Comparison of ENCODE assay signal across 28 mouse cellular contexts in genomic region chr11:120789810-120790209, GRCm38 (mm10). TPM values are rescaled to one million over a fixed set of nuclear protein-coding genes. Genes with fewer than 3 reads are reported as not detected.
DNase-seq lines count a peak whose midpoint lies in the region; ATAC-seq and TF ChIP-seq lines count a peak whose summit lies in the region.
"Had no signal": no experiment of that assay in that cellular context is flagged by ENCODE, and none has a peak within 500 bp of the region (broad histone marks: within the 10 kb centered on the region; RNA-seq: fewer than 3 reads in every experiment).

No protein-coding gene starts in this region.

- H3K27me3 ChIP-seq in heart, adult 2 months (ENCODE audit: control insufficient read depth, insufficient read depth, low read length): no peaks in the 10 kb centered on the region
- H3K27me3 ChIP-seq in midbrain, postnatal 0 days (ENCODE audit: insufficient read depth, low read length): no peaks in the 10 kb centered on the region
- H3K27me3 ChIP-seq in midbrain, embryonic 10.5 days (ENCODE audit: low read depth, poor library complexity, severe bottlenecking): no peaks in the 10 kb centered on the region
- H3K27me3 ChIP-seq in stomach, postnatal 0 days (ENCODE audit: control insufficient read depth, insufficient read depth, low read length): no peaks in the 10 kb centered on the region
- H3K27me3 ChIP-seq: embryonic facial prominence, embryonic 15.5 days; forebrain, embryonic 13.5 days; neural tube, embryonic 15.5 days; Patski; stomach, embryonic 15.5 days had no signal

- no peak overlapping the region for H3K4me2 ChIP-seq in midbrain, postnatal 0 days (ENCODE audit: low read depth, low read length, poor library complexity, severe bottlenecking)
- H3K4me2 ChIP-seq in stomach, postnatal 0 days (replicated peaks; ENCODE audit: low read depth): no peak overlapping the region
- H3K4me2 ChIP-seq: embryonic facial prominence, embryonic 15.5 days; forebrain, embryonic 13.5 days; lung, embryonic 14.5 days; neural tube, embryonic 15.5 days; stomach, embryonic 15.5 days had no signal

- H3K4me3 ChIP-seq in heart, adult 2 months: no peak overlapping the region
- no peak overlapping the region for H3K4me3 ChIP-seq in left cerebral cortex, adult 2 months
- H3K4me3 ChIP-seq in midbrain, postnatal 0 days (ENCODE audit: low read depth, low read length): no peak overlapping the region
- H3K4me3 ChIP-seq in midbrain, embryonic 10.5 days: no peak overlapping the region
- H3K4me3 ChIP-seq in stomach, postnatal 0 days (ENCODE audit: low read depth, low read length): no peak overlapping the region
- H3K4me3 ChIP-seq: embryonic facial prominence, embryonic 10.5 days; embryonic facial prominence, embryonic 15.5 days; forebrain, embryonic 13.5 days; neural tube, embryonic 15.5 days; stomach, embryonic 15.5 days had no signal

- WGBS in heart, adult 2 months: 93% methylated on average over 3 of the region's 3 CpGs
- WGBS in midbrain, postnatal 0 days: 94% methylated on average over 3 of the region's 3 CpGs
- 96% methylated on average over 3 of the region's 3 CpGs for WGBS in midbrain, embryonic 10.5 days
- 75% methylated on average over 3 of the region's 3 CpGs for WGBS in stomach, postnatal 0 days

- TF ChIP-seq EP300 in heart, adult 2 months (IDR thresholded peaks at IDR 0.05; ENCODE audit: insufficient read depth, low read depth, low read length): no peak
- no peak for TF ChIP-seq EP300 in stomach, postnatal 0 days (optimal IDR thresholded peaks at IDR 0.05)

- H3K36me3 ChIP-seq in heart, adult 2 months (ENCODE audit: control insufficient read depth, insufficient read depth, low read length): no peaks in the 10 kb centered on the region
- peaks cover 57% of the 10 kb centered on the region for H3K36me3 ChIP-seq in midbrain, postnatal 0 days (ENCODE audit: insufficient read depth, low read length)
- peaks cover 96% of the 10 kb centered on the region for H3K36me3 ChIP-seq in midbrain, embryonic 10.5 days
- H3K36me3 ChIP-seq in stomach, postnatal 0 days (ENCODE audit: control insufficient read depth, insufficient read depth, low read length): peaks cover 21% of the 10 kb centered on the region

- H3K79me2 ChIP-seq in heart, adult 2 months (replicated peaks; ENCODE audit: control insufficient read depth, insufficient read depth, low read length): no peaks in the 10 kb centered on the region

- no peak for ATAC-seq in midbrain, postnatal 0 days (ENCODE audit: low FRiP score)
- ATAC-seq in stomach, postnatal 0 days (ENCODE audit: low FRiP score, low TSS enrichment): no peak; the same call in 1 of the 2 replicates
- ATAC-seq: forebrain, embryonic 13.5 days; Patski had no signal

- TF ChIP-seq POLR2A in heart, adult 2 months (IDR thresholded peaks at IDR 0.05; ENCODE audit: insufficient read depth, low read depth, low read length): no peak

- peak; percentile 23; the same call in 1 of the 2 replicates for TF ChIP-seq CTCF in heart, adult 2 months (IDR thresholded peaks at IDR 0.05)
- TF ChIP-seq CTCF in left cerebral cortex, adult 2 months (IDR thresholded peaks at IDR 0.05): peak; percentile 24
- TF ChIP-seq CTCF in midbrain, postnatal 0 days (IDR thresholded peaks at IDR 0.05): peak; percentile 34; the same call in 1 of the 2 replicates
- TF ChIP-seq CTCF in stomach, postnatal 0 days (IDR thresholded peaks at IDR 0.05; ENCODE audit: low read depth): peak; percentile 42

- no peak overlapping the region for H3K9ac ChIP-seq in heart, adult 2 months (ENCODE audit: low read depth, low read length)
- H3K9ac ChIP-seq in midbrain, postnatal 0 days (replicated peaks; ENCODE audit: low read length, poor library complexity, severe bottlenecking): no peak overlapping the region
- H3K9ac ChIP-seq in stomach, postnatal 0 days (ENCODE audit: low read length): no peak overlapping the region
- H3K9ac ChIP-seq: embryonic facial prominence, embryonic 15.5 days; forebrain, embryonic 13.5 days; liver, embryonic 14.5 days; lung, embryonic 14.5 days; neural tube, embryonic 15.5 days; stomach, embryonic 15.5 days had no signal

- intact Hi-C loops in heart, adult 2 months (cut with DNase I): no loop called here
- intact Hi-C loops in left cerebral cortex, adult 2 months (cut with DNase I): no loop called here

- DNase-seq in heart, adult 2 months: no peak
- no peak for DNase-seq in heart, adult 8-10 months (ENCODE audit: low spot score)
- no peak for DNase-seq in left cerebral cortex, adult 2 months (ENCODE audit: extremely low spot score in 1 of 2, low spot score in 2 of 2)
- DNase-seq in left cerebral cortex, adult 18-20 months (ENCODE audit: low spot score in 2 of 2): no peak
- DNase-seq in midbrain, postnatal 0 days (ENCODE audit: low spot score): no peak
- no peak for DNase-seq in midbrain, embryonic 10.5 days (ENCODE audit: low spot score)
- no peak for DNase-seq in stomach, postnatal 0 days (ENCODE audit: low spot score)
- DNase-seq in cerebellum, postnatal 25 days: no peak
- DNase-seq: adrenal gland, postnatal 10 days; cerebellum, postnatal 10 days; heart, postnatal 14 days; kidney, adult 11 months; kidney, postnatal 36 days; layer of hippocampus, postnatal 36 days; lung, embryonic 14.5 days; lung, postnatal 36 days; midbrain, embryonic 14.5 days; retina, postnatal 1 day; right cerebral cortex, postnatal 25 days; thymus, postnatal 14 days had no signal

- H3K9me3 ChIP-seq in midbrain, postnatal 0 days (ENCODE audit: low read length): no peaks in the 10 kb centered on the region
- no peaks in the 10 kb centered on the region for H3K9me3 ChIP-seq in midbrain, embryonic 10.5 days (replicated peaks)
- H3K9me3 ChIP-seq in stomach, postnatal 0 days (ENCODE audit: control insufficient read depth, low read length): no peaks in the 10 kb centered on the region
- H3K9me3 ChIP-seq: embryonic facial prominence, embryonic 10.5 days; embryonic facial prominence, embryonic 15.5 days; forebrain, embryonic 13.5 days; G1E; neural tube, embryonic 15.5 days; stomach, embryonic 15.5 days had no signal

- peaks cover 5% of the 10 kb centered on the region for H3K4me1 ChIP-seq in heart, adult 2 months (ENCODE audit: control insufficient read depth, insufficient read depth, low read length)
- peaks cover 7% of the 10 kb centered on the region; the same call in 1 of the 2 replicates for H3K4me1 ChIP-seq in midbrain, postnatal 0 days (ENCODE audit: insufficient read depth, low read length)
- peaks cover 20% of the 10 kb centered on the region for H3K4me1 ChIP-seq in midbrain, embryonic 10.5 days
- H3K4me1 ChIP-seq in stomach, postnatal 0 days (replicated peaks; ENCODE audit: control insufficient read depth, insufficient read depth): no peaks in the 10 kb centered on the region

- no peak overlapping the region for H3K27ac ChIP-seq in heart, adult 2 months
- no peak overlapping the region for H3K27ac ChIP-seq in left cerebral cortex, adult 2 months
- H3K27ac ChIP-seq in midbrain, postnatal 0 days (ENCODE audit: low read depth, low read length): no peak overlapping the region
- H3K27ac ChIP-seq in midbrain, embryonic 10.5 days (replicated peaks): no peak overlapping the region
- no peak overlapping the region for H3K27ac ChIP-seq in stomach, postnatal 0 days (replicated peaks)
- H3K27ac ChIP-seq: embryonic facial prominence, embryonic 10.5 days; embryonic facial prominence, embryonic 15.5 days; forebrain, embryonic 13.5 days; liver, embryonic 14.5 days; neural tube, embryonic 15.5 days; stomach, embryonic 15.5 days had no signal

RNA-seq across cellular contexts. Expression of gene Gps1, which starts 5.7 kb away (rescaled TPM):
- total RNA-seq in heart, adult 2 months (2021): 10 to 100 TPM; 54.4 to 55.8 TPM
- 85.9 and 129 TPM in 2 replicates for polyA plus RNA-seq in heart, adult 2 months (2012; rRNA removed)
- total RNA-seq in heart, adult 8-10 months (2022): 10 to 100 TPM; 56.3 to 63.8 (median 59.1) TPM
- total RNA-seq in left cerebral cortex, adult 2 months (2021): 100 to 1,000 TPM; 139 to 145 TPM
- total RNA-seq in left cerebral cortex, adult 18-20 months (2021): 100 to 1,000 TPM; 148 to 152 TPM
- total RNA-seq in midbrain, postnatal 0 days (2014; rRNA removed): 252 and 262 TPM in 2 replicates
- polyA plus RNA-seq in midbrain, postnatal 0 days (2015; fragmentation: Nextera tagmentation; extraction: Ambion mirVana): 233 and 253 TPM in 2 replicates
- 287 TPM in 2 replicates for polyA plus RNA-seq in midbrain, embryonic 10.5 days (2016; fragmentation: Nextera tagmentation; extraction: Ambion mirVana)
- 94.5 and 98.6 TPM in 2 replicates for polyA plus RNA-seq in stomach, postnatal 0 days (2015; fragmentation: Nextera tagmentation; extraction: Ambion mirVana)

RNA-seq across cellular contexts. Expression of gene Rfng, which starts 5.8 kb away (rescaled TPM):
- total RNA-seq in heart, adult 2 months (2021): 10 to 100 TPM; 11.9 to 12.5 TPM
- polyA plus RNA-seq in heart, adult 2 months (2012; rRNA removed): 28.6 and 30.0 TPM in 2 replicates
- total RNA-seq in heart, adult 8-10 months (2022): 10 to 100 TPM; 10.1 to 11.3 (median 11.2) TPM
- total RNA-seq in left cerebral cortex, adult 2 months (2021): 10 to 100 TPM; 60.7 to 63.2 TPM
- 10 to 100 TPM; 53.1 to 56.6 TPM for total RNA-seq in left cerebral cortex, adult 18-20 months (2021)
- 86.5 and 106 TPM in 2 replicates for total RNA-seq in midbrain, postnatal 0 days (2014; rRNA removed)
- polyA plus RNA-seq in midbrain, postnatal 0 days (2015; fragmentation: Nextera tagmentation; extraction: Ambion mirVana): 130 and 138 TPM in 2 replicates
- polyA plus RNA-seq in midbrain, embryonic 10.5 days (2016; fragmentation: Nextera tagmentation; extraction: Ambion mirVana): 43.4 and 55.9 TPM in 2 replicates
- polyA plus RNA-seq in stomach, postnatal 0 days (2015; fragmentation: Nextera tagmentation; extraction: Ambion mirVana): 18.1 and 23.2 TPM in 2 replicates

RNA-seq across cellular contexts. Expression of gene Dus1l, which starts 6.4 kb away (rescaled TPM):
- 10 to 100 TPM; 23.3 to 23.5 TPM for total RNA-seq in heart, adult 2 months (2021)
- polyA plus RNA-seq in heart, adult 2 months (2012; rRNA removed): 20.6 and 26.4 TPM in 2 replicates
- 10 to 100 TPM; 25.9 to 32.7 (median 27.6) TPM for total RNA-seq in heart, adult 8-10 months (2022)
- 10 to 100 TPM; 45.8 to 47.6 TPM for total RNA-seq in left cerebral cortex, adult 2 months (2021)
- total RNA-seq in left cerebral cortex, adult 18-20 months (2021): 10 to 100 TPM; 40.2 to 44.9 TPM
- 46.4 and 52.3 TPM in 2 replicates for total RNA-seq in midbrain, postnatal 0 days (2014; rRNA removed)
- 38.4 and 41.6 TPM in 2 replicates for polyA plus RNA-seq in midbrain, postnatal 0 days (2015; fragmentation: Nextera tagmentation; extraction: Ambion mirVana)
- 94.4 and 99.2 TPM in 2 replicates for polyA plus RNA-seq in midbrain, embryonic 10.5 days (2016; fragmentation: Nextera tagmentation; extraction: Ambion mirVana)
- polyA plus RNA-seq in stomach, postnatal 0 days (2015; fragmentation: Nextera tagmentation; extraction: Ambion mirVana): 39.8 and 42.4 TPM in 2 replicates

RNA-seq across cellular contexts. Expression of gene Hmga1b, which starts 27.2 kb away (rescaled TPM):
- total RNA-seq in heart, adult 2 months (2021): 10 to 100 TPM; 24.5 to 31.4 TPM
- 0.57 and 1.4 TPM in 2 replicates for polyA plus RNA-seq in heart, adult 2 months (2012; rRNA removed)
- total RNA-seq in heart, adult 8-10 months (2022): 10 to 100 TPM; 19.8 to 57.1 (median 32.9) TPM
- total RNA-seq in left cerebral cortex, adult 2 months (2021): 10 to 100 TPM; 27.5 to 57.3 TPM
- total RNA-seq in left cerebral cortex, adult 18-20 months (2021): 10 to 100 TPM; 31.4 to 50.3 TPM
- 0.93 and 1.0 TPM in 2 replicates for total RNA-seq in midbrain, postnatal 0 days (2014; rRNA removed)
- 2.7 TPM in 2 replicates for polyA plus RNA-seq in midbrain, postnatal 0 days (2015; fragmentation: Nextera tagmentation; extraction: Ambion mirVana)
- polyA plus RNA-seq in midbrain, embryonic 10.5 days (2016; fragmentation: Nextera tagmentation; extraction: Ambion mirVana): 9.4 and 12.9 TPM in 2 replicates
- 3.0 and 3.1 TPM in 2 replicates for polyA plus RNA-seq in stomach, postnatal 0 days (2015; fragmentation: Nextera tagmentation; extraction: Ambion mirVana)

RNA-seq across cellular contexts. Expression of gene Fasn, which starts 34.5 kb away (rescaled TPM):
- 10 to 100 TPM; 22.0 to 32.1 TPM for total RNA-seq in heart, adult 2 months (2021)
- polyA plus RNA-seq in heart, adult 2 months (2012; rRNA removed): 318 and 731 TPM in 2 replicates
- total RNA-seq in heart, adult 8-10 months (2022): 10 to 100 TPM; 12.0 to 18.1 (median 14.9) TPM
- 100 to 1,000 TPM; 177 to 197 TPM for total RNA-seq in left cerebral cortex, adult 2 months (2021)
- 100 to 1,000 TPM; 159 to 179 TPM for total RNA-seq in left cerebral cortex, adult 18-20 months (2021)
- total RNA-seq in midbrain, postnatal 0 days (2014; rRNA removed): 469 and 488 TPM in 2 replicates
- polyA plus RNA-seq in midbrain, postnatal 0 days (2015; fragmentation: Nextera tagmentation; extraction: Ambion mirVana): 76.0 and 85.4 TPM in 2 replicates
- polyA plus RNA-seq in midbrain, embryonic 10.5 days (2016; fragmentation: Nextera tagmentation; extraction: Ambion mirVana): 118 and 131 TPM in 2 replicates
- 16.0 and 19.7 TPM in 2 replicates for polyA plus RNA-seq in stomach, postnatal 0 days (2015; fragmentation: Nextera tagmentation; extraction: Ambion mirVana)
